Mouse (Mus musculus): ENCODE data around the gene Gm49333. TPM values are rescaled to one million over a fixed set of nuclear protein-coding genes. Genes with fewer than 3 reads are reported as not detected.

The Gm49333 gene
- polyA plus RNA-seq, 1 experiment, result not detected

DNA sequence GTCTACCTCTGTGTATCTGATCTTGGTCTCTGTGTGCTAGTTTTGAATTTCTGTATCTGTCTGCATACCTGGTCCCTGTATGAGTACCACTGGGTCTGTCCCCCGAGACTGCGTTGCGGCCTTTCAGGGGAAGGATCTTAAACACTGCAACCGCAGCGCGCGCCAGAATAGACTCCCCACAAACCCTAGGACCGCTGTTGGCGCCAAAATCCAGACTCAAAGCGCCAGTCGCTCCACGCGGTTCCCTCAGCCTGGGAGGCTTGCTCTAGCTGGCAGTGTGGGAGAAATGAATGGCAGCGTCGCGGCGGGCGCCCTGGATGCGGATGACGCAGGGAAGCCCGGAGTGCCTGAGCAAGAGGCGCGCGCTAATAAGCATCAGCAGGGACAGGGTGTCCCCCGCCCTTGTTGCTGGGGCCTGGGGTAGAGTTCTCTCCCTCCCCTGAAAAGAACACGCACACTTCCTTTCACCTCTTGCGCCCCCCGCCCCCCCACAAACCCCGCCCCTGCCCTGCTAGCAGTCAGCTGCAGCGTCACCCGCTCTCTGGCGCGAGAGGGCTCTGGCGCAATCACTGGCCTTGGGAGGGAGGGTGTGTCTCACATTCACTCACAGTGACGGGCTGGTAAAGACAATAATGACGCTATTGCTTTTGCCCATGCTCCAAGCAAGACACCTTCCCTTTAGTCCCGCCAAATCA lies 10.7 kb downstream of the Gm49333 start:
- Histone ChIP-seq H3K9me3 (replicated peaks; ENCODE audit: control insufficient read depth, insufficient read depth, low read length, poor library complexity, severe bottlenecking) (no peaks in the 10 kb centered on the region), H3K4me1 (ENCODE audit: control insufficient read depth, insufficient read depth, low read length) (no peaks in the 10 kb centered on the region), H3K9ac (ENCODE audit: low read depth, poor library complexity, severe bottlenecking) (peak overlapping the region; percentile 94), H3K27me3 (ENCODE audit: control insufficient read depth, insufficient read depth, low read length, poor library complexity, severe bottlenecking) (no peaks in the 10 kb centered on the region), H3K27ac (ENCODE audit: insufficient read depth, low read length) (no peak overlapping the region), H3K4me3 (ENCODE audit: low read depth, low read length) (peak overlapping the region; percentile 70), H3K36me3 (ENCODE audit: control insufficient read depth, insufficient read depth, low read length, poor library complexity, severe bottlenecking) (no peaks in the 10 kb centered on the region)
- TF ChIP-seq EP300 (IDR thresholded peaks at IDR 0.05; ENCODE audit: insufficient read depth, low read depth, low read length), result no peak
- no peak for TF ChIP-seq POLR2A (IDR thresholded peaks at IDR 0.05; ENCODE audit: insufficient read depth, low read length)
- no peak for TF ChIP-seq CTCF (IDR thresholded peaks at IDR 0.05; ENCODE audit: low read depth, low read length)

DNA sequence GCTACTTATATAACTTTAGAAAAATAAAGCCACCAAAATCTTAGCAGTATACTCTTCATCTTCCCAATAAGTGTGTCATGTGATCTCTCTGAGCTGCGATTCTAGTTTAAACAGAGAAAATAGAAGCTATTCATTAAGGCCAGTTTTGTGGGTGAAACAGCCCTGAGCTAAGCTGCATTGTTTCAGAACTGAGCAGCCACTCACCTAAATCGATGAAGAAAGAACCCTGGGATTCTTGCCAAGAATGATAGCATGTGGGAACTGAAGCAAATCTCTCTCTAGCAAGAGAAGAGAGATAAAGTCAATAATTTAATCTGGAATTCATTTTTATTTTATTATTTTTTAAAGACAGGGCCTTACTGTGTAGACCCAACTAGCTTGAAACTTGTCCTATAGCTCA lies 11.8 kb downstream of the Gm49333 start:
- H3K36me3 ChIP-seq (ENCODE audit: control insufficient read depth, insufficient read depth, low read length, poor library complexity, severe bottlenecking), result no peaks in the 10 kb centered on the region
- TF ChIP-seq EP300 (IDR thresholded peaks at IDR 0.05; ENCODE audit: insufficient read depth, low read depth, low read length), result no peak
- no peak for TF ChIP-seq CTCF (IDR thresholded peaks at IDR 0.05; ENCODE audit: low read depth, low read length)
- TF ChIP-seq POLR2A (IDR thresholded peaks at IDR 0.05; ENCODE audit: insufficient read depth, low read length), result no peak
- no peak overlapping the region for H3K9ac ChIP-seq (ENCODE audit: low read depth, poor library complexity, severe bottlenecking)
- no peak overlapping the region for H3K4me3 ChIP-seq (ENCODE audit: low read depth, low read length)
- no peaks in the 10 kb centered on the region for H3K27me3 ChIP-seq (ENCODE audit: control insufficient read depth, insufficient read depth, low read length, poor library complexity, severe bottlenecking)
- H3K9me3 ChIP-seq (replicated peaks; ENCODE audit: control insufficient read depth, insufficient read depth, low read length, poor library complexity, severe bottlenecking), result no peaks in the 10 kb centered on the region
- no peaks in the 10 kb centered on the region for H3K4me1 ChIP-seq (ENCODE audit: control insufficient read depth, insufficient read depth, low read length)
- H3K27ac ChIP-seq (ENCODE audit: insufficient read depth, low read length), result no peak overlapping the region

DNA sequence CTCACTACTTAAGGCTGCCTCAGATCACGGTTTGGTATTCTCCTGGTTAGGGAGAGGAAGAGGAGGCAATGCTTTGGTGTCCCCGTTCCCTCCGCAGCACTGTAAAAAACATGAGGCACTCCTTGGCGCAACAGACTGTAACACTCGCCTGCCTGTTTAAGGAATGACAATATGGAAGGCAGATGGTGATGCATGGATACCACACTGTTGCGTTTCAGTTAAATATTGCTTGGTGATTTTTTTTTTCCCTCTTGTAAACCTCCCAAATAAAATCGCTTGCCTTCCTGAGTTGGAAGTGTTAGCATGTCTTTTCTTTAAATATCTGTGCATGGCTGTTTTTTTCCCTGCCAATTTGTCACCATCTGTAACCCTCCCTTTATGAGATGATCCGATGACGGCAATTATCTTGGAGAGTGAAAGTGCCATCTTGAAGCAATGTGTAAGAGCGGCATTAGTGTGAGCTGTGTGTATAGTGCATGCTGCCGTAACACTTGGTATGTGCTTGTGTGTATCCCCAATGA lies 17.5 kb downstream of the Gm49333 start:
- Histone ChIP-seq H3K27me3 (ENCODE audit: control insufficient read depth, insufficient read depth, low read length, poor library complexity, severe bottlenecking) (no peaks in the 10 kb centered on the region), H3K36me3 (ENCODE audit: control insufficient read depth, insufficient read depth, low read length, poor library complexity, severe bottlenecking) (no peaks in the 10 kb centered on the region), H3K27ac (ENCODE audit: insufficient read depth, low read length) (no peak overlapping the region), H3K9ac (ENCODE audit: low read depth, poor library complexity, severe bottlenecking) (peak overlapping the region; percentile 47; the same call in 1 of the 2 replicates), H3K9me3 (replicated peaks; ENCODE audit: control insufficient read depth, insufficient read depth, low read length, poor library complexity, severe bottlenecking) (no peaks in the 10 kb centered on the region), H3K4me3 (ENCODE audit: low read depth, low read length) (no peak overlapping the region), H3K4me1 (ENCODE audit: control insufficient read depth, insufficient read depth, low read length) (peaks cover 2% of the 10 kb centered on the region)
- TF ChIP-seq POLR2A (IDR thresholded peaks at IDR 0.05; ENCODE audit: insufficient read depth, low read length) (no peak), EP300 (IDR thresholded peaks at IDR 0.05; ENCODE audit: insufficient read depth, low read depth, low read length) (no peak), CTCF (IDR thresholded peaks at IDR 0.05; ENCODE audit: low read depth, low read length) (no peak)

DNA sequence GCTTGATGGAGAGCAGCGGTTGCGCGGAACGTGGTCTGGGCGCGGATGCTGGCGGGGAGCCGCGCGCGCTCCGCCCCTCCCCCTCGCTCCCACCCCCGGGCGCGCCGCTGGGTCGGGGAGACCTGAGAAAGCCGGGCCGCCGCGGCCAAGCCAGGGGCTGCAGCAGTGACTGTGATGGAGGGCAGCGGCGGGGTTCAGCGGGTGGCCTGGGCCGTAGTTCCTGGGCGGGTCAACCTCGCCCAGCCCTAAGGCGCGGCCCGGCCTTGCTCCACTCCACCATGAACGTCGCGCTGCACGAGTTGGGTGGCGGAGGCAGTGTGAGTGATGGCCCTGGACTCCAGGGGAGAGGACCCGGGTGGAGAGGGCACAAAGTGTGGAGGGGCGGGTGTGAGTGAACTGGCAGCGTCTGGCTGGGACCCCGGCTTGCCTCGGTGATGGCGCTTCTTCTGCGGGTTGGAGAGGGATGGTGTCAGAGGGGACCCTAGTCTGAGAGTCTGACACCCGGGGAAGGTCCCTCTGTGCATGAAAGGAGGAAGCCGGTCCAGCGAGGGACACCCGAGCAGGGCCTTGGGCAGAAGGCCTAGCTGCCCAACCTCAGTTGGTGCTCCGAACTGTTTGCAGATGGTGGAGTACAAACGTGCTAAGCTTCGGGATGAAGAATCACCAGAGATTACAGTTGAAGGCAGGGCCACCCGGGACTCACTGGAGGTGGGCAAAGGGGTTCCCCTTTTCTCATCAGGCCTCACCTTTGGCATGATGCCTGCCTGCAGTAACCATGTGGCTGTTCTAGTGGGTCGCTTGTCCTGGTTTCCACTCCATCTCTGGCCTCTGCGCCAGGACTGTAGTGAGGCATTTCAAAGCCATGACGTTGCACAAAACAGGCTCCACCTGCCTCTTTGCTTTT lies 18.6 kb downstream of the Gm49333 start, which contains the start of gene Ece2:
Gene Ece2, plus strand, starts transcription at position 98 of the 904 bp plus-strand sequence.
- Histone ChIP-seq H3K4me3 (ENCODE audit: low read depth, low read length) (peak within 1 kb of the TSS; percentile 74), H3K4me1 (ENCODE audit: control insufficient read depth, insufficient read depth, low read length) (peaks cover 2% of the 10 kb centered on the region), H3K9ac (ENCODE audit: low read depth, poor library complexity, severe bottlenecking) (peak within 1 kb of the TSS; percentile 47), H3K9me3 (replicated peaks; ENCODE audit: control insufficient read depth, insufficient read depth, low read length, poor library complexity, severe bottlenecking) (no peaks in the 10 kb centered on the region), H3K27ac (ENCODE audit: insufficient read depth, low read length) (no peak within 1 kb of the TSS), H3K27me3 (ENCODE audit: control insufficient read depth, insufficient read depth, low read length, poor library complexity, severe bottlenecking) (no peaks in the 10 kb centered on the region), H3K36me3 (ENCODE audit: control insufficient read depth, insufficient read depth, low read length, poor library complexity, severe bottlenecking) (no peaks in the 10 kb centered on the region)
- no peak for TF ChIP-seq EP300 (IDR thresholded peaks at IDR 0.05; ENCODE audit: insufficient read depth, low read depth, low read length)
- TF ChIP-seq CTCF (IDR thresholded peaks at IDR 0.05; ENCODE audit: low read depth, low read length), result no peak
- no peak for TF ChIP-seq POLR2A (IDR thresholded peaks at IDR 0.05; ENCODE audit: insufficient read depth, low read length)

DNA sequence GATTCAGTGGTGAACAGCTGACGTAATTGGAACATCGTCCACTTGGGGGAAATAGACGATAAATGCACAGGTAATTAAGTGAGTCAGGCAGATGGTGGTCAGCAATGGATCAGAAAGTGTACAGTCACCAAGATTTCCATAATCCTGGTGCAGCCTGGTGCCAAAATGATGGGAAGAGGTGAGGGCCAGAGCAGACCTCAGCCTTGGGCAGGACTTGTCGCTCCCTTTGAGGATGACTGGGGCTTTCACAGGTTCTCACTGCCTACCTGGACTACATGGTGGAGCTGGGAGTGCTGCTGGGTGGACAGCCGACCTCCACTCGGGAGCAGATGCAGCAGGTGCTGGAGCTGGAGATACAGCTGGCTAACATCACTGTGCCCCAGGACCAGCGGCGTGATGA lies 26.0 kb downstream of the Gm49333 start:
- H3K36me3 ChIP-seq (ENCODE audit: control insufficient read depth, insufficient read depth, low read length, poor library complexity, severe bottlenecking), result no peaks in the 10 kb centered on the region
- TF ChIP-seq POLR2A (IDR thresholded peaks at IDR 0.05; ENCODE audit: insufficient read depth, low read length) (no peak), CTCF (IDR thresholded peaks at IDR 0.05; ENCODE audit: low read depth, low read length) (no peak), EP300 (IDR thresholded peaks at IDR 0.05; ENCODE audit: insufficient read depth, low read depth, low read length) (no peak)
- no peak overlapping the region for H3K9ac ChIP-seq (ENCODE audit: low read depth, poor library complexity, severe bottlenecking)
- no peaks in the 10 kb centered on the region for H3K9me3 ChIP-seq (replicated peaks; ENCODE audit: control insufficient read depth, insufficient read depth, low read length, poor library complexity, severe bottlenecking)
- no peaks in the 10 kb centered on the region for H3K4me1 ChIP-seq (ENCODE audit: control insufficient read depth, insufficient read depth, low read length)
- no peak overlapping the region for H3K27ac ChIP-seq (ENCODE audit: insufficient read depth, low read length)
- H3K27me3 ChIP-seq (ENCODE audit: control insufficient read depth, insufficient read depth, low read length, poor library complexity, severe bottlenecking), result no peaks in the 10 kb centered on the region
- no peak overlapping the region for H3K4me3 ChIP-seq (ENCODE audit: low read depth, low read length)
